Mouse (Mus musculus): Measurements from ENCODE around the gene Micall2.

- no peak for TF ChIP-seq CTCF (IDR thresholded peaks at IDR 0.05; ENCODE audit: borderline replicate concordance, insufficient read depth, low read depth, low read length)
- no peak for TF ChIP-seq POLR2A (IDR thresholded peaks at IDR 0.05; ENCODE audit: borderline replicate concordance, insufficient read depth, low read length)
These were observed 17.2 kb downstream of the Micall2 start for GRCm38 (mm10) chr5:139718949-139719348.
